Mouse (Mus musculus): ENCODE results near the gene Hoxc12. TPM values are rescaled to one million over a fixed set of nuclear protein-coding genes. Genes with fewer than 3 reads are reported as not detected.
A peak's percentile ranks its signal among the peaks of the same experiment; 100 is the strongest.

Hoxc12 gene
- polyA plus RNA-seq, 1 experiment from 2014 or later = 3.9 TPM

GRCm38 (mm10) chr15:102942739-102943467 is 6.3 kb downstream of the Hoxc12 start:
- no peak overlapping the region for H3K27ac ChIP-seq
- H3K27me3 ChIP-seq = peaks cover 95% of the 10 kb centered on the region
- H3K4me3 ChIP-seq = peak overlapping the region; percentile 33
- peak overlapping the region; percentile 48 for H3K4me2 ChIP-seq
- WGBS = 2% methylated on average over 51 of the region's 53 CpGs
- no peaks in the 10 kb centered on the region for H3K9me3 ChIP-seq
- H3K4me1 ChIP-seq = peaks cover 17% of the 10 kb centered on the region
- no peaks in the 10 kb centered on the region for H3K36me3 ChIP-seq
- H3K9ac ChIP-seq = no peak overlapping the region
- ATAC-seq (ENCODE audit: insufficient number of reproducible peaks, low FRiP score, low TSS enrichment, low read depth) = no peak

DNA sequence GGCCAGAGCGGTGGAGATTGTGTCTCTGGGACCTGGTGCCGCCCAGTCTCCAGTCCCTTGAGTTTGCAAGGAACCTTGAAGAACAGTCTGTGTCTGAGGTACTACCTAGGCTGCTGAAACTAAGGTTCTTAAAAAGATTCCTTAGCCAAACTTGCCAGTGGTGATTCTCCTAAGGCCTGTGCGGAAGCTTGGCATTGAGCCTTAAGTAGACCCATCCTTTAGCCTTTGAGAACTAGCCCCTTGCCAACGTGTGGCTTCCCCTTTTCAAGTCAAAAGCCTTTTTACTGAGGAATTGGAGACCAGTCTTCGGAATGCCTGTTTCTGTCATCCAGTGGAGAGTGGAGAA is 6.9 kb downstream of the Hoxc12 start:
- Histone ChIP-seq H3K27ac (no peak overlapping the region), H3K4me2 (peak overlapping the region; percentile 48)
- 15% methylated on average over 5 of the region's 5 CpGs for WGBS

DNA sequence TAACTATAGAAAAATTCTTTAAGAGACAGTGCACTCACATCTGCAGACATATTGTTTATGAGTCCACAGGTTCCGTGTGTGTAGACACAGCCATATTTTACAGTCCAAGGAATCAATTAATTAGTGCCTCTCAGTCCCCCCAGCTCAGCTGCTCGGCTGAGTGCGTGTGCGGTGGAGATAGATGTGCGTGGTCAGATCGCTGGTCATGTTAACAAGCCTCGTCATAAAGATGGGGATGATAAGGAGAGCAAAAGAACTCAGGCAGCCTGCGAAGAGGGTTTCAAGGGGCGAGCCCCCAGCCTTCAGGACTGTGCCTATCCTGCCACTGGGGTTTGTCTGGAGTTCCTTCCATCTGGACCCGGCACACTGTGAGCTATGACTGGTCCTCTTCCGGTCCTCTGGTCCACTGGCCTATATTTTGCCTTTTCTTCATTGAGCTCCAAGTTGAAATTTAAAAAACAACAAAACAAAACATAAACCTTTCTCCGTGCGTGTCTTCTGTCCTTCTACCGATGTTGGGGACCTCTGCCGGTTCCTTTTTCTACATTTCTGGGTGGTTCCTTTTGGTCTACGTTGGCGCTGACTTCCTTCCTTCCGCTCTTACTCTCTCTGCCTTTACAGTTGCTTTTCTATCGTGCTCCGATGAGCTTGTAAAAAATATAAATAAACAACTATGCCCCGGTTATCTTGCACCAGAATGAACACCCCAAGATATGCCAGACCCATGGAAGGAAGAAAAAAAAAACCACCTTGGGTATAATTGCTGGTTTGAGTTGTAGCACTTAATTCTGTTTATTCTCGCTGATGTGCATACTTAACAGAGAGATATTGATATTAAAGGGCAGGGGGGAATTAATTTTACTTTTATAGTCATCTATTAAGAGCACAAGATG is 8.9 kb downstream of the Hoxc12 start:
- Histone ChIP-seq H3K9me3 (no peaks in the 10 kb centered on the region), H3K4me1 (peaks cover 12% of the 10 kb centered on the region), H3K36me3 (no peaks in the 10 kb centered on the region), H3K27ac (no peak overlapping the region), H3K4me2 (no peak overlapping the region), H3K27me3 (peaks cover 90% of the 10 kb centered on the region), H3K4me3 (no peak overlapping the region), H3K9ac (no peak overlapping the region)
- no peak for ATAC-seq (ENCODE audit: insufficient number of reproducible peaks, low FRiP score, low TSS enrichment, low read depth)
- 19% methylated on average over 22 of the region's 22 CpGs for WGBS

More for the DNA sequence above, 6.9 kb downstream of the Hoxc12 start:
- ATAC-seq (ENCODE audit: insufficient number of reproducible peaks, low FRiP score, low TSS enrichment, low read depth) = no peak
- H3K9me3 ChIP-seq = no peaks in the 10 kb centered on the region
- H3K9ac ChIP-seq = no peak overlapping the region
- H3K36me3 ChIP-seq = no peaks in the 10 kb centered on the region
- peak overlapping the region; percentile 33 for H3K4me3 ChIP-seq
- H3K4me1 ChIP-seq = peaks cover 17% of the 10 kb centered on the region
- peaks cover 95% of the 10 kb centered on the region for H3K27me3 ChIP-seq

GRCm38 (mm10) chr15:102947276-102947675 is 10.7 kb downstream of the Hoxc12 start:
- H3K4me2 ChIP-seq = peak overlapping the region; percentile 14; the same call in 1 of the 2 replicates
- no peak overlapping the region for H3K9ac ChIP-seq
- no peaks in the 10 kb centered on the region for H3K36me3 ChIP-seq
- peaks cover 12% of the 10 kb centered on the region for H3K4me1 ChIP-seq
- H3K4me3 ChIP-seq = no peak overlapping the region
- 6% methylated on average over 9 of the region's 9 CpGs for WGBS
- peaks cover 90% of the 10 kb centered on the region for H3K27me3 ChIP-seq
- H3K27ac ChIP-seq = no peak overlapping the region
- ATAC-seq (ENCODE audit: insufficient number of reproducible peaks, low FRiP score, low TSS enrichment, low read depth) = no peak
- H3K9me3 ChIP-seq = no peaks in the 10 kb centered on the region

DNA sequence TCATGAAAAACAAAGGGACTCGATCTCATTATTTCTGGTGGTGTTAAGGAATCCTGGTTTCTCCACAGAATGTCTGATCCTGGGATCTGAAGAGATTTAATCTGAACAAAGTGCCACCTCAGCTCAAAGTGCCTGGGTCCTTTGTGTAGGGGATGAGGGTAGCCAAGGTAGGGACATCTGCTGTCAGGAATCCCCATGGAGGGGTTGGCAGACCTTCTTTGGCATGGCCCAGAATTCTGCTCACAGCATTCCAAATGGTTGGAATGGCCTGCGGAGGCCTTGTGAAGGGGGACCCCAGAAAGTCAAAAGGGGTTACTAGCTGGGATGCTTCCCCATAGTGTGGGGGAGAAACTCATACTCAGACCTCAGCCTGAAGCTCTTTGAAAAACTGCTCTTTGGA is 12.3 kb downstream of the Hoxc12 start:
- Histone ChIP-seq H3K27ac (no peak overlapping the region), H3K9ac (no peak overlapping the region), H3K4me1 (peaks cover 2% of the 10 kb centered on the region; the same call in 1 of the 2 replicates), H3K4me2 (no peak overlapping the region), H3K4me3 (no peak overlapping the region), H3K27me3 (peaks cover 93% of the 10 kb centered on the region), H3K9me3 (no peaks in the 10 kb centered on the region), H3K36me3 (no peaks in the 10 kb centered on the region)
- no peak for ATAC-seq (ENCODE audit: insufficient number of reproducible peaks, low FRiP score, low TSS enrichment, low read depth)
- 27% methylated on average over 2 of the region's 2 CpGs for WGBS

- H3K36me3 ChIP-seq = no peaks in the 10 kb centered on the region
- H3K4me1 ChIP-seq = peaks cover 8% of the 10 kb centered on the region
- H3K27me3 ChIP-seq = peaks cover 93% of the 10 kb centered on the region
- ATAC-seq (ENCODE audit: insufficient number of reproducible peaks, low FRiP score, low TSS enrichment, low read depth) = no peak
- no peak overlapping the region for H3K4me3 ChIP-seq
- no peak overlapping the region for H3K9ac ChIP-seq
- 5% methylated on average over 20 of the region's 20 CpGs for WGBS
- H3K4me2 ChIP-seq = no peak overlapping the region
- no peaks in the 10 kb centered on the region for H3K9me3 ChIP-seq
- no peak overlapping the region for H3K27ac ChIP-seq
These were observed 13.1 kb downstream of the Hoxc12 start for GRCm38 (mm10) chr15:102949696-102950095.

DNA sequence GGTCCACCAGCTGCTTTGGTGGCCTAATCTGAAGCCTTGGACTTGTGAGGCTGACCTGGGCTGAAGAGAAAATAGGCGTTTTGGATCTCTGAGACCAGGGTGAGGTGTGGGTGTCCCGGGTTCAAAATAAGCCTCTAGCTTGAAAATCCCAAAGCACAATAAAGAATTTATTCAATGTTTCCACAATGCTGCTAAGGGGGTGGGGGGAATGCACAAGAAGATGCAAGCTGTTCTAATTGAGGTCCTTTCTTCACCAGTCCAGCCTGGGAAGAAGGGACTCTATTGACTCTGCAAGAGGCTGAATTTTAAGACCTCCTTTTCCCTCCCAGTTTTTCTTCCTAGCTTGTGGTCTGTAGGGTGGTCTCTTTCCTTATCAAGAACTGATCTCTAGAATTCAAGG is 14.3 kb downstream of the Hoxc12 start:
- Histone ChIP-seq H3K9me3 (no peaks in the 10 kb centered on the region), H3K4me3 (no peak overlapping the region; the same call in 1 of the 2 replicates), H3K27me3 (peaks cover 91% of the 10 kb centered on the region), H3K4me1 (peaks cover 15% of the 10 kb centered on the region), H3K4me2 (no peak overlapping the region), H3K9ac (no peak overlapping the region), H3K36me3 (no peaks in the 10 kb centered on the region), H3K27ac (no peak overlapping the region)
- WGBS = 22% methylated on average over 2 of the region's 2 CpGs
- ATAC-seq (ENCODE audit: insufficient number of reproducible peaks, low FRiP score, low TSS enrichment, low read depth) = no peak

- no peaks in the 10 kb centered on the region for H3K9me3 ChIP-seq
- H3K4me2 ChIP-seq = peak overlapping the region; percentile 43; the same call in 1 of the 2 replicates
- peaks cover 19% of the 10 kb centered on the region for H3K4me1 ChIP-seq
- H3K9ac ChIP-seq = no peak overlapping the region
- H3K4me3 ChIP-seq = peak overlapping the region; percentile 45; the same call in 1 of the 2 replicates
- no peaks in the 10 kb centered on the region for H3K36me3 ChIP-seq
- no peak overlapping the region for H3K27ac ChIP-seq
- ATAC-seq (ENCODE audit: insufficient number of reproducible peaks, low FRiP score, low TSS enrichment, low read depth) = no peak
- 11% methylated on average over 6 of the region's 6 CpGs for WGBS
- peaks cover 89% of the 10 kb centered on the region for H3K27me3 ChIP-seq
These were observed 17.0 kb downstream of the Hoxc12 start for GRCm38 (mm10) chr15:102953561-102953960.

DNA sequence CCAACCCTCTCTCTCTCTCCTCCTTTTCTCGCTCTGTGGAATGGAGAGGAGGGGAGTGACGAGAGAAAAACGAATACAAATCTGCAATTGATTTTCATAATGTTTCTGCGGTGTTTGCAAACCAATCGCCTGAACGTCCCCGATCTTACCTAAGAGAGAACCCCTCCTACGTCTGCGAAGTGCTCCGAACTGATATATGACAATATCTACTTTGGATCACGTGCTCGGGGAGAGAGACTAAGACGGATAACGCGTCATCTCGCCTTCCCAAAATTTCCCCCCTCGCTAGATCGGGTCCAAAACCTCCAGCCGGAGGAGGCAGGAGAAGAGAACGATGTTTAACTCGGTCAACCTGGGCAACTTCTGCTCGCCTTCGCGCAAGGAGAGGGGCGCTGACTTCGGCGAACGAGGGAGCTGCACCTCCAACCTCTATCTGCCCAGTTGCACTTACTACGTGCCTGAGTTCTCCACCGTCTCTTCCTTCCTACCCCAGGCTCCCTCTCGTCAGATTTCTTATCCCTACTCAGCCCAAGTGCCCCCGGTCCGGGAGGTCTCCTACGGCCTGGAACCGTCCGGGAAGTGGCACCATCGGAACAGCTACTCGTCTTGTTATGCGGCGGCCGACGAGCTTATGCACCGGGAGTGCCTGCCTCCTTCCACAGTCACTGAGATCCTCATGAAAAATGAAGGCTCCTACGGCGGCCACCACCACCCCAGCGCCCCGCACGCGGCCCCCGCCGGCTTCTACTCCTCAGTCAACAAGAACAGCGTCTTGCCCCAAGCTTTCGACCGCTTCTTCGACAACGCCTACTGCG is 17.8 kb downstream of the Hoxc12 start, which contains the start of gene Hoxc11:
Gene Hoxc11, plus strand, starts transcription at position 236 of the 815 bp plus-strand sequence.
- H3K4me1 ChIP-seq = peaks cover 19% of the 10 kb centered on the region
- H3K27me3 ChIP-seq = peaks cover 81% of the 10 kb centered on the region
- no peak for ATAC-seq (ENCODE audit: insufficient number of reproducible peaks, low FRiP score, low TSS enrichment, low read depth)
- peak within 1 kb of the TSS; percentile 57 for H3K27ac ChIP-seq
- WGBS = under 1% methylated on average over 56 of the region's 57 CpGs
- H3K4me2 ChIP-seq = peak within 1 kb of the TSS; percentile 43
- H3K4me3 ChIP-seq = peak within 1 kb of the TSS; percentile 45
- H3K9ac ChIP-seq = peak within 1 kb of the TSS; percentile 33
- no peaks in the 10 kb centered on the region for H3K9me3 ChIP-seq
- no peaks in the 10 kb centered on the region for H3K36me3 ChIP-seq

- no peaks in the 10 kb centered on the region for H3K9me3 ChIP-seq
- H3K4me3 ChIP-seq = peak overlapping the region; percentile 45
- peak overlapping the region; percentile 33 for H3K9ac ChIP-seq
- H3K4me1 ChIP-seq = peaks cover 25% of the 10 kb centered on the region
- no peak for ATAC-seq (ENCODE audit: insufficient number of reproducible peaks, low FRiP score, low TSS enrichment, low read depth)
- peak overlapping the region; percentile 43 for H3K4me2 ChIP-seq
- peak overlapping the region; percentile 57 for H3K27ac ChIP-seq
- no peaks in the 10 kb centered on the region for H3K36me3 ChIP-seq
- peaks cover 84% of the 10 kb centered on the region for H3K27me3 ChIP-seq
- WGBS = 2% methylated on average over 28 of the region's 28 CpGs
These were observed 18.4 kb downstream of the Hoxc12 start for GRCm38 (mm10) chr15:102955007-102955382.

DNA sequence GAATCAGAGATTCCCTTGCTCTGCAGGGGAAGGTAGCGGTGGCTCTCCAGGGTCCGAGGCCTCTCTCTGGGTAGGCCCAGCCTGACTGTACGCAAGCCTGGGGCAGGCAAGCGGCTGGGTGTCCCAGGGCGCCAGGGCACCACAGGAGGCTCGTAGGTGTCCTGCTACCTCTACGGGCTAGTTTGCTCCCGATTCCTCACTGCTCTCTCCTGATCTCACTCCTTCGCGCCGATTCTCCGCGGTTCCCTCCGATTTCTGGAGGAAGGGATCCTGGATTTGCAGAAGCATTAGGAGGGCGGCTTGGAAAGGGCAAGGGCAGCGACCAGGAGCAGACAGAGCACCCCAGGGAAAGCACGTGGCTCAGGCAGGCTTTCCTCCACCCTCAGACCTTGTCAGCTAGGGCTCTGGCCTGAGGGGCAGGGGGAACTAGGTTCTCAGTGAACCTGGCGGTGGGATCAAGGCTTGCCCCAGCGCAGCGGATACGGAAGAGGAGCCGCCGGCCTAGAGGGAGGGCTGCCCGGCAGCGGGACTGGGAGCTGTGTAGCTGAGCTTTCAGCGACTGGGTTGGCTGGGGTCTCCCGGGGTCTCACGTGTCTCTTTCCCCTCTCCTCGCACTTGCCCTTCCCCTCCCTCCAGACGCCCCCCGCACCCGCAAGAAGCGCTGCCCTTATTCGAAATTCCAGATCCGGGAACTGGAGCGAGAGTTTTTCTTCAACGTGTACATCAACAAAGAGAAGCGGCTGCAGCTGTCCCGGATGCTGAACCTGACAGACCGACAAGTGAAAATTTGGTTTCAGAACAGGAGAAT is 19.5 kb downstream of the Hoxc12 start:
- Histone ChIP-seq H3K4me1 (peaks cover 28% of the 10 kb centered on the region), H3K27ac (peak overlapping the region; percentile 22), H3K9ac (0 out of 2 replicates have a peak overlapping the region, but pooled peaks have one; percentile 11)

More for the DNA sequence above, 19.5 kb downstream of the Hoxc12 start:
- Histone ChIP-seq H3K4me3 (peak overlapping the region; percentile 45), H3K4me2 (peak overlapping the region; percentile 43), H3K9me3 (no peaks in the 10 kb centered on the region), H3K36me3 (no peaks in the 10 kb centered on the region), H3K27me3 (peaks cover 85% of the 10 kb centered on the region)
- no peak for ATAC-seq (ENCODE audit: insufficient number of reproducible peaks, low FRiP score, low TSS enrichment, low read depth)
- WGBS = 2% methylated on average over 40 of the region's 40 CpGs

Measured in limb, embryonic 15.5 days (tissue).